Comparison of ENCODE assay signal across 15 mouse cellular contexts in the genomic region with DNA sequence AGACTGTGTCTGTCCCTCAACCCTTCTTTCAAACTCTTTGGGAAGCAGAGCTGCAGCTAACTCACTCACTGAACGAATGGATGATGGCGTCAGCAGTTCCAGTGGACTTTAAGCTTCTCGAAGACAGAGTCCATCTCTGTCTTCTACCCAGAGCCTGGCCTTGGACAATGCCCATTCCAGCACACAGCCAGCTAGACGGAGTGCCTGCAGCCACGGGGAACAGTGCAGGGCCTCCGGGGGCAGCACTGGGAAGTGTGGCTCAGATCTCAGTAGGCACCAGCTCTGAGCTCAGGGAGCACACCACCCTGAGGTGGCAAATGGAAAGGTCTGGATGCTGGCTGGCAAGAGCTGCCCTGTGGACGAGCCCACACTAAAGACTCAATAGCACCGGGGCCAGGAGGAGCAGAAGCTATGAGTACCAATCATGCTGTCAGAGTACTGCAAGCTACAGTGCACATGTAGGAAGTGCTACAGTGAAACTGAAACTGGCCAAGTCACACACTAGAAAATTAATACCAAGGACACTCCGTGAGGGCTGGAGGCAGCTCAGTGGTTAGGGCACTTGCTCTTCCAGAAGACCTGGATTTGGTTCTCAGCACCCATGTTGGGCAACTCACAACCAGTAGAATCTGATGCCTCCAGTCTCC. TPM values are rescaled to one million over a fixed set of nuclear protein-coding genes. Genes with fewer than 3 reads are reported as not detected.
DNase-seq lines count a peak whose midpoint lies in the region; ATAC-seq and TF ChIP-seq lines count a peak whose summit lies in the region.
"Had no signal": no experiment of that assay in that cellular context is flagged by ENCODE, and none has a peak within 500 bp of the region (broad histone marks: within the 10 kb centered on the region; RNA-seq: fewer than 3 reads in every experiment).

No protein-coding gene starts in this region.

- no peak for TF ChIP-seq EP300 in liver, embryonic 14.5 days (IDR thresholded peaks at IDR 0.05; ENCODE audit: low read depth)
- TF ChIP-seq EP300 in stomach, postnatal 0 days (optimal IDR thresholded peaks at IDR 0.05) = no peak

- no peaks in the 10 kb centered on the region for H3K4me1 ChIP-seq in forebrain, postnatal 0 days (ENCODE audit: insufficient read depth)
- H3K4me1 ChIP-seq in forebrain, embryonic 15.5 days = no peaks in the 10 kb centered on the region
- no peaks in the 10 kb centered on the region for H3K4me1 ChIP-seq in midbrain, postnatal 0 days (ENCODE audit: insufficient read depth, low read length)
- no peaks in the 10 kb centered on the region for H3K4me1 ChIP-seq in midbrain, embryonic 16.5 days (ENCODE audit: control insufficient read depth, insufficient read depth, low read length)
- H3K4me1 ChIP-seq in liver, embryonic 14.5 days (replicated peaks; ENCODE audit: control insufficient read depth in 2 of 2, insufficient read depth in 2 of 2, low read length in 1 of 2) = peaks cover 5% of the 10 kb centered on the region in 2 experiments
- H3K4me1 ChIP-seq in stomach, postnatal 0 days (replicated peaks; ENCODE audit: control insufficient read depth, insufficient read depth) = no peaks in the 10 kb centered on the region
- H3K4me1 ChIP-seq in midbrain, embryonic 13.5 days (replicated peaks) = no peaks in the 10 kb centered on the region
- H3K4me1 ChIP-seq: hindbrain, embryonic 12.5 days; lung, embryonic 15.5 days; midbrain, embryonic 15.5 days had no signal

- no peaks in the 10 kb centered on the region for H3K9me3 ChIP-seq in forebrain, postnatal 0 days (ENCODE audit: low read length)
- no peaks in the 10 kb centered on the region for H3K9me3 ChIP-seq in forebrain, embryonic 15.5 days
- no peaks in the 10 kb centered on the region for H3K9me3 ChIP-seq in midbrain, postnatal 0 days (ENCODE audit: low read length)
- H3K9me3 ChIP-seq in midbrain, embryonic 16.5 days (replicated peaks; ENCODE audit: control insufficient read depth, low read length, poor library complexity, severe bottlenecking) = no peaks in the 10 kb centered on the region
- H3K9me3 ChIP-seq in liver, embryonic 14.5 days (ENCODE audit: control insufficient read depth, low read length) = no peaks in the 10 kb centered on the region
- no peaks in the 10 kb centered on the region for H3K9me3 ChIP-seq in stomach, postnatal 0 days (ENCODE audit: control insufficient read depth, low read length)
- no peaks in the 10 kb centered on the region for H3K9me3 ChIP-seq in midbrain, embryonic 13.5 days
- H3K9me3 ChIP-seq: heart, embryonic 10.5 days; hindbrain, embryonic 12.5 days; lung, embryonic 15.5 days; midbrain, embryonic 15.5 days had no signal

- no peak for DNase-seq in forebrain, postnatal 0 days
- DNase-seq in midbrain, postnatal 0 days (ENCODE audit: low spot score) = no peak
- no peak for DNase-seq in liver, embryonic 14.5 days (ENCODE audit: low read depth in 3 of 3, low spot score in 3 of 3)
- DNase-seq in stomach, postnatal 0 days (ENCODE audit: low spot score) = no peak
- DNase-seq in urinary bladder, postnatal 4 days (ENCODE audit: low spot score in 2 of 2) = no peak
- DNase-seq: cerebellum, postnatal 25 days had no signal

- ATAC-seq in forebrain, postnatal 0 days = no peak; the same call in 1 of the 2 replicates
- no peak for ATAC-seq in forebrain, embryonic 15.5 days (replicated peaks)
- no peak for ATAC-seq in midbrain, postnatal 0 days (ENCODE audit: low FRiP score)
- ATAC-seq in midbrain, embryonic 16.5 days = no peak
- no peak for ATAC-seq in liver, embryonic 14.5 days (ENCODE audit: insufficient read depth)
- peak; percentile 62 for ATAC-seq in stomach, postnatal 0 days (ENCODE audit: low FRiP score, low TSS enrichment)
- no peak for ATAC-seq in midbrain, embryonic 13.5 days
- ATAC-seq: forebrain, embryonic 16.5 days; midbrain, embryonic 15.5 days had no signal

- WGBS in forebrain, postnatal 0 days = 79% methylated on average over 9 of the region's 9 CpGs
- WGBS in forebrain, embryonic 15.5 days = 76% methylated on average over 9 of the region's 9 CpGs
- WGBS in midbrain, postnatal 0 days = 80% methylated on average over 9 of the region's 9 CpGs
- 81% methylated on average over 9 of the region's 9 CpGs for WGBS in midbrain, embryonic 16.5 days
- 78% methylated on average over 9 of the region's 9 CpGs for WGBS in liver, embryonic 14.5 days (ENCODE audit: insufficient replicate concordance)
- WGBS in stomach, postnatal 0 days = 74% methylated on average over 9 of the region's 9 CpGs
- 78% methylated on average over 9 of the region's 9 CpGs for WGBS in midbrain, embryonic 13.5 days

- no peak overlapping the region for H3K4me2 ChIP-seq in forebrain, postnatal 0 days (ENCODE audit: low read depth)
- H3K4me2 ChIP-seq in forebrain, embryonic 15.5 days (replicated peaks) = no peak overlapping the region
- no peak overlapping the region for H3K4me2 ChIP-seq in midbrain, postnatal 0 days (ENCODE audit: low read depth, low read length, poor library complexity, severe bottlenecking)
- H3K4me2 ChIP-seq in midbrain, embryonic 16.5 days (ENCODE audit: low read length) = no peak overlapping the region
- no peak overlapping the region for H3K4me2 ChIP-seq in liver, embryonic 14.5 days (ENCODE audit: low read depth)
- no peak overlapping the region for H3K4me2 ChIP-seq in stomach, postnatal 0 days (replicated peaks; ENCODE audit: low read depth)
- no peak overlapping the region for H3K4me2 ChIP-seq in midbrain, embryonic 13.5 days (replicated peaks)
- H3K4me2 ChIP-seq: hindbrain, embryonic 12.5 days; lung, embryonic 15.5 days; midbrain, embryonic 15.5 days had no signal

- peaks cover 54% of the 10 kb centered on the region for H3K36me3 ChIP-seq in forebrain, postnatal 0 days (ENCODE audit: insufficient read depth)
- H3K36me3 ChIP-seq in forebrain, embryonic 15.5 days = peaks cover 45% of the 10 kb centered on the region
- peaks cover 52% of the 10 kb centered on the region for H3K36me3 ChIP-seq in midbrain, postnatal 0 days (ENCODE audit: insufficient read depth, low read length)
- H3K36me3 ChIP-seq in midbrain, embryonic 16.5 days (ENCODE audit: control insufficient read depth, insufficient read depth, low read length) = peaks cover 30% of the 10 kb centered on the region
- peaks cover 82% of the 10 kb centered on the region for H3K36me3 ChIP-seq in liver, embryonic 14.5 days (replicated peaks; ENCODE audit: control insufficient read depth, insufficient read depth, low read depth)
- peaks cover 18% of the 10 kb centered on the region for H3K36me3 ChIP-seq in stomach, postnatal 0 days (ENCODE audit: control insufficient read depth, insufficient read depth, low read length)
- H3K36me3 ChIP-seq in midbrain, embryonic 13.5 days = peaks cover 69% of the 10 kb centered on the region

- no peak overlapping the region for H3K4me3 ChIP-seq in forebrain, postnatal 0 days (ENCODE audit: low read depth, low read length)
- H3K4me3 ChIP-seq in forebrain, embryonic 15.5 days = no peak overlapping the region
- H3K4me3 ChIP-seq in midbrain, postnatal 0 days (ENCODE audit: low read depth, low read length) = no peak overlapping the region
- H3K4me3 ChIP-seq in midbrain, embryonic 16.5 days (ENCODE audit: low read depth, low read length) = no peak overlapping the region
- no peak overlapping the region for H3K4me3 ChIP-seq in liver, embryonic 14.5 days (ENCODE audit: insufficient read depth in 1 of 2, low read depth in 2 of 2, low read length in 2 of 2)
- H3K4me3 ChIP-seq in stomach, postnatal 0 days (ENCODE audit: low read depth, low read length) = no peak overlapping the region
- H3K4me3 ChIP-seq in midbrain, embryonic 13.5 days (replicated peaks) = no peak overlapping the region
- H3K4me3 ChIP-seq: heart, embryonic 10.5 days; hindbrain, embryonic 12.5 days; lung, embryonic 15.5 days; midbrain, embryonic 15.5 days had no signal

- no peaks in the 10 kb centered on the region for H3K27me3 ChIP-seq in forebrain, postnatal 0 days (ENCODE audit: insufficient read depth, low read length)
- no peaks in the 10 kb centered on the region for H3K27me3 ChIP-seq in forebrain, embryonic 15.5 days
- H3K27me3 ChIP-seq in midbrain, postnatal 0 days (ENCODE audit: insufficient read depth, low read length) = no peaks in the 10 kb centered on the region
- no peaks in the 10 kb centered on the region for H3K27me3 ChIP-seq in midbrain, embryonic 16.5 days (ENCODE audit: control insufficient read depth, insufficient read depth, low read depth, low read length)
- H3K27me3 ChIP-seq in liver, embryonic 14.5 days (ENCODE audit: control insufficient read depth, insufficient read depth, low read length) = no peaks in the 10 kb centered on the region
- H3K27me3 ChIP-seq in stomach, postnatal 0 days (ENCODE audit: control insufficient read depth, insufficient read depth, low read length) = no peaks in the 10 kb centered on the region
- H3K27me3 ChIP-seq in midbrain, embryonic 13.5 days = no peaks in the 10 kb centered on the region
- H3K27me3 ChIP-seq: hindbrain, embryonic 12.5 days; lung, embryonic 15.5 days; midbrain, embryonic 15.5 days had no signal

- peak; percentile 38; the same call in 1 of the 2 replicates for TF ChIP-seq CTCF in forebrain, postnatal 0 days (IDR thresholded peaks at IDR 0.05; ENCODE audit: low read depth)
- peak; percentile 10; the same call in 1 of the 2 replicates for TF ChIP-seq CTCF in midbrain, postnatal 0 days (IDR thresholded peaks at IDR 0.05)
- TF ChIP-seq CTCF in liver, embryonic 14.5 days (IDR thresholded peaks at IDR 0.05; ENCODE audit: low read depth) = peak; percentile 43
- peak; percentile 48 for TF ChIP-seq CTCF in stomach, postnatal 0 days (IDR thresholded peaks at IDR 0.05; ENCODE audit: low read depth)

- H3K9ac ChIP-seq in forebrain, postnatal 0 days = no peak overlapping the region
- H3K9ac ChIP-seq in forebrain, embryonic 15.5 days (replicated peaks) = no peak overlapping the region
- no peak overlapping the region for H3K9ac ChIP-seq in midbrain, postnatal 0 days (replicated peaks; ENCODE audit: low read length, poor library complexity, severe bottlenecking)
- H3K9ac ChIP-seq in midbrain, embryonic 16.5 days (ENCODE audit: low read depth, low read length) = no peak overlapping the region
- H3K9ac ChIP-seq in liver, embryonic 14.5 days (replicated peaks) = no peak overlapping the region
- H3K9ac ChIP-seq in stomach, postnatal 0 days (ENCODE audit: low read length) = no peak overlapping the region
- no peak overlapping the region for H3K9ac ChIP-seq in midbrain, embryonic 13.5 days (replicated peaks)
- H3K9ac ChIP-seq: hindbrain, embryonic 12.5 days; lung, embryonic 15.5 days; midbrain, embryonic 15.5 days had no signal

- no peak overlapping the region for H3K27ac ChIP-seq in forebrain, postnatal 0 days (ENCODE audit: low read depth, low read length)
- no peak overlapping the region for H3K27ac ChIP-seq in forebrain, embryonic 15.5 days (replicated peaks)
- H3K27ac ChIP-seq in midbrain, postnatal 0 days (ENCODE audit: low read depth, low read length) = no peak overlapping the region
- no peak overlapping the region for H3K27ac ChIP-seq in midbrain, embryonic 16.5 days (ENCODE audit: low read length)
- H3K27ac ChIP-seq in liver, embryonic 14.5 days = no peak overlapping the region
- H3K27ac ChIP-seq in stomach, postnatal 0 days (replicated peaks) = no peak overlapping the region
- H3K27ac ChIP-seq in midbrain, embryonic 13.5 days = no peak overlapping the region
- H3K27ac ChIP-seq: heart, embryonic 10.5 days; hindbrain, embryonic 12.5 days; lung, embryonic 15.5 days; midbrain, embryonic 15.5 days had no signal

RNA-seq across cellular contexts. Expression of gene Mxd1, which starts 14.6 kb away (rescaled TPM):
- 10.7 and 13.8 TPM in 2 replicates for total RNA-seq in forebrain, postnatal 0 days (2014; rRNA removed)
- 6.9 and 10.0 TPM in 2 replicates for polyA plus RNA-seq in forebrain, postnatal 0 days (2015; fragmentation: Nextera tagmentation; extraction: Ambion mirVana)
- polyA plus RNA-seq in forebrain, embryonic 15.5 days (2015; fragmentation: Nextera tagmentation; extraction: Ambion mirVana) = 22.8 and 23.2 TPM in 2 replicates
- total RNA-seq in midbrain, postnatal 0 days (2014; rRNA removed) = 12.7 and 16.1 TPM in 2 replicates
- 12.8 and 13.1 TPM in 2 replicates for polyA plus RNA-seq in midbrain, postnatal 0 days (2015; fragmentation: Nextera tagmentation; extraction: Ambion mirVana)
- 20.2 and 21.7 TPM in 2 replicates for polyA plus RNA-seq in midbrain, embryonic 16.5 days (2015; fragmentation: Nextera tagmentation; extraction: Ambion mirVana)
- 17.8 and 18.7 TPM in 2 replicates for polyA plus RNA-seq in liver, embryonic 14.5 days (2012; rRNA removed)
- 30.3 and 32.5 TPM in 2 replicates for polyA plus RNA-seq in liver, embryonic 14.5 days (2014; fragmentation: Nextera tagmentation; extraction: Ambion mirVana)
- polyA plus RNA-seq in stomach, postnatal 0 days (2015; fragmentation: Nextera tagmentation; extraction: Ambion mirVana) = 24.4 and 27.3 TPM in 2 replicates
- 26.3 and 27.9 TPM in 2 replicates for polyA plus RNA-seq in midbrain, embryonic 13.5 days (2015; fragmentation: Nextera tagmentation; extraction: Ambion mirVana)

RNA-seq across cellular contexts. Expression of gene Asprv1, which starts 26.4 kb away (rescaled TPM):
- 1.8 and 3.2 TPM in 2 replicates for total RNA-seq in forebrain, postnatal 0 days (2014; rRNA removed)
- polyA plus RNA-seq in forebrain, postnatal 0 days (2015; fragmentation: Nextera tagmentation; extraction: Ambion mirVana) = 1.6 TPM in 2 replicates
- 0.59 and 0.61 TPM in 2 replicates for polyA plus RNA-seq in forebrain, embryonic 15.5 days (2015; fragmentation: Nextera tagmentation; extraction: Ambion mirVana)
- 2.0 and 4.2 TPM in 2 replicates for total RNA-seq in midbrain, postnatal 0 days (2014; rRNA removed)
- 1.1 and 1.2 TPM in 2 replicates for polyA plus RNA-seq in midbrain, postnatal 0 days (2015; fragmentation: Nextera tagmentation; extraction: Ambion mirVana)
- polyA plus RNA-seq in midbrain, embryonic 16.5 days (2015; fragmentation: Nextera tagmentation; extraction: Ambion mirVana) = 0.45 and 0.62 TPM in 2 replicates
- 0.26 and 0.33 TPM in 2 replicates for polyA plus RNA-seq in liver, embryonic 14.5 days (2012; rRNA removed)
- 0.23 and 0.28 TPM in 2 replicates for polyA plus RNA-seq in liver, embryonic 14.5 days (2014; fragmentation: Nextera tagmentation; extraction: Ambion mirVana)
- 2,145 and 2,418 TPM in 2 replicates for polyA plus RNA-seq in stomach, postnatal 0 days (2015; fragmentation: Nextera tagmentation; extraction: Ambion mirVana)
- 0.50 and 0.59 TPM in 2 replicates for polyA plus RNA-seq in midbrain, embryonic 13.5 days (2015; fragmentation: Nextera tagmentation; extraction: Ambion mirVana)
- total RNA-seq: MEL had no signal

RNA-seq across cellular contexts. Expression of gene Snrnp27, which starts 29.9 kb away (rescaled TPM):
- 62.6 and 77.1 TPM in 2 replicates for total RNA-seq in forebrain, postnatal 0 days (2014; rRNA removed)
- 112 and 129 TPM in 2 replicates for polyA plus RNA-seq in forebrain, postnatal 0 days (2015; fragmentation: Nextera tagmentation; extraction: Ambion mirVana)
- polyA plus RNA-seq in forebrain, embryonic 15.5 days (2015; fragmentation: Nextera tagmentation; extraction: Ambion mirVana) = 113 and 124 TPM in 2 replicates
- 33.4 and 43.1 TPM in 2 replicates for total RNA-seq in midbrain, postnatal 0 days (2014; rRNA removed)
- polyA plus RNA-seq in midbrain, postnatal 0 days (2015; fragmentation: Nextera tagmentation; extraction: Ambion mirVana) = 112 and 113 TPM in 2 replicates
- 94.6 and 94.8 TPM in 2 replicates for polyA plus RNA-seq in midbrain, embryonic 16.5 days (2015; fragmentation: Nextera tagmentation; extraction: Ambion mirVana)
- 13.6 and 27.2 TPM in 2 replicates for polyA plus RNA-seq in liver, embryonic 14.5 days (2012; rRNA removed)
- polyA plus RNA-seq in liver, embryonic 14.5 days (2014; fragmentation: Nextera tagmentation; extraction: Ambion mirVana) = 54.5 and 58.2 TPM in 2 replicates
- polyA plus RNA-seq in stomach, postnatal 0 days (2015; fragmentation: Nextera tagmentation; extraction: Ambion mirVana) = 82.7 and 90.8 TPM in 2 replicates
- 117 and 125 TPM in 2 replicates for polyA plus RNA-seq in midbrain, embryonic 13.5 days (2015; fragmentation: Nextera tagmentation; extraction: Ambion mirVana)

Comparison
In these comparisons a context has a peak if more than half of its experiments do, and no peak if none do; other contexts are left out.
1. RNA of gene Asprv1, which starts 26.4 kb away (polyA plus RNA-seq): 2,145 to 2,418 TPM in stomach, postnatal 0 days; 1.6 TPM in forebrain, postnatal 0 days, 1.1 to 1.2 TPM in midbrain, postnatal 0 days, 0.45 to 0.62 TPM in midbrain, embryonic 16.5 days, 0.59 to 0.61 TPM in forebrain, embryonic 15.5 days, 0.50 to 0.59 TPM in midbrain, embryonic 13.5 days and 0.23 to 0.33 TPM in liver, embryonic 14.5 days; every median in the first group is over 100 times any median in the second.
2. Peak in every context shown above with its lines, with median percentiles within 50 percentile points of each other: CTCF ChIP-seq.